Mouse (Mus musculus) right cerebral cortex, postnatal 4 days (tissue): ENCODE measurements around the gene Zyg11b.

Source experiments
- DNase-seq: peaks from one replicate; pipeline ENCODE4 v3.0.0-alpha.2; 2022

Gene Zyg11b

DNA sequence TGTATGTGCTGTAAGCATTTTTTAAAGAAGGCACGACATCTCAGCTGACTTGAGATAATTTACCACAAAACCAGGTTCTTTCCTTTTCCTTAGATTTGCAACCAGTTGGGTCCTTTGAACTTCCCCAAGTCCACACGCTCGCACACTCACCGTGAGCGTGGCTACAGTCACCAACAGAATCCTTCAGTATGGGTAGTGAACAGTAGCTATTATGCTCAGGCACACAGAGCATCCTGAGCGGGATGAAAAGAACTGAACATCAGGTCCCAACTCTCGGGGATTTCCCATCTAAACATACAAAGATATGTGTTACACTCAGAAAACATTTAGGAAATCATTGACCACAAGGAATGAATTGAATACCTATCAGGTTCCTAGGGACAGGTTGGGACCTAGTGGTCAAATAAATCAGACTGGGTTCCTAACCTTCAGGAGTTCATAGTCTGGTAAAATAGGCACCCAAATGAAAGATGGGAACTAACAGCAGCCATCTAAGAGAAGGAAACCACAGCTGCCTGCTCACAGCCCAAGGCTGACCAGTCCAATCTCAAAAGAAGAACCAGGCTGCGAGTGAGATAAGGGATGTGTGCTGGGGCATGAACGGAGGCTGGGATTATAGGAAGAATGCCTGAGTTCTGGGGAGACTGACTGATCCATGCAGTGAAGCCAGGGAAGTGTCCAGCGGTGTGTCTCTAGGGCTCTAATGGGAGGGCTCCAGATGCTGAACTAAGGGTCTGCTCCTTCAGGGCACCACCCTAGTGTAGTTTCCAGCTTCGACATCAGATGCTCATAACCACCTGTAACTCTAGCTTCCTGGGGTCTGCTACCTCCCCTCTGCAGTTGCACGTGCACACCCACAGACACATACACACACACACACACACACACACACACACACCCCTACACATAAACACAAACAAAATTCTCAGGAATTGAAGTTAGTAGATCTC lies 17.0 kb upstream of the Zyg11b start:
- no peak for DNase-seq

DNA sequence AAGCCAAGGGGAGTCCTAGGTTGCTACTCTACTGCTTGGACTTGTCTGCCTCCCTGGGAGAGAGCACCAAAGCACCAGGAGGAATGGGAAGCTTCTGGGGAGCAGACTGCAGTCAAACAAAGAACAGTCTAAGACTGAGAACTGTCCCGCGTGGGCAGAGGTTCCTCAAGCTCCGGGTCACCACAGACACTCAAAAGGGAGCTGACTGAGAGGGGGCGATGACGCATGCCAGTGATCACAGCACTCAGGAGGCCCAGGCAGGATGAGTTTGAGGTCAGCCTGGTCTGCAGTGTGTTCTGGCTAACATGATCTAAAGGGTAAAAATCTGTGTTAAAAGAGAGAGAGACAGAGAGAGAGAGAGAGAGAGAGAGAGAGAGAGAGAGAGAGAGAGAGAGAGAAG lies 13.1 kb upstream of the Zyg11b start:
- DNase-seq: no peak

DNA sequence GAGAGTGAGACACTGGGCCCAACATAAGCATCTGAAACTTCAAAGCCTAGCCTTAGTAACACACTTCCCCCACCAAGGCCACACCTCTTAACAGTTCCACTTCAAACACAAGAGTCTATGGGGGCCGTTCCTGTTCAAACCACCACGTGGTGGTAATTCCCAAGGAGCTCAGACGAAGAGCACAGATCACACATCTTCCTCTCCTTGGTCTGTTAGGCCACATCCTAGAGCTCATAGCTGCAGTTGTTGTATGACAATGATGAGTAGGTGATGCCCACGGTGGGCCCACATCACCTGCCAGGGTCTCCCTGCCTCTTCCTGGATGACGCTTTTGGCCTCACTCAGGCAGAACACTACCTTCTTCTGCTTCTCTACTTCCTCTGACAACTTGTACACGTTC lies 9.8 kb upstream of the Zyg11b start:
- no peak for DNase-seq

DNA sequence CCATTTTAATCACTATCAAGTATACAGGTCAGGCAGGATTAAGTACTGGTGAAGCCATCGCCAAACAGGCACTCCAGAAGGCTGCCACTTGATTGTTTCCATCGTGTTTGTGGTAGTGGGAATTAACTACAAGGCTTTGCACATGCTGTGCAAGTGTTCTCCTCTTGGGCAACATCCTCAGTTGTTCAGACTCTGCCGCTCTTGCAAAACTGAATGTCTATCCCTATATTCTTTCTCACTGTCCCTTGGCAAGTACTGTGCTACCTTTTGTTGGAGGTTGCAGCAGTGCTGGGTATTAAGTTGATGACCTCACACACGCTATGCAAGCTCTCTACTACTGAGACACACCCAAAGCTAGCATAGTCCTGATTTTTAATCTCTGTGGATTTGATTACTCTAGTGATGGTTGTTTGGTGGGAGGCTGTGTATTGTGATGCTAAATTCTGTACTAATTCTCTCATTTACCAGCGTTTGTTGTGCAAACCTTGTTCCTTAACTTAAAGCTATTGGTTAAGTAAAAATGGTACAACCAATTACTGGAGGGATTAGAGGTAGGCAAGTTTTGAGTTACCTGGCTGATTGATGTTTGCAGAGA lies 1.5 kb upstream of the Zyg11b start:
- DNase-seq: no peak

DNA sequence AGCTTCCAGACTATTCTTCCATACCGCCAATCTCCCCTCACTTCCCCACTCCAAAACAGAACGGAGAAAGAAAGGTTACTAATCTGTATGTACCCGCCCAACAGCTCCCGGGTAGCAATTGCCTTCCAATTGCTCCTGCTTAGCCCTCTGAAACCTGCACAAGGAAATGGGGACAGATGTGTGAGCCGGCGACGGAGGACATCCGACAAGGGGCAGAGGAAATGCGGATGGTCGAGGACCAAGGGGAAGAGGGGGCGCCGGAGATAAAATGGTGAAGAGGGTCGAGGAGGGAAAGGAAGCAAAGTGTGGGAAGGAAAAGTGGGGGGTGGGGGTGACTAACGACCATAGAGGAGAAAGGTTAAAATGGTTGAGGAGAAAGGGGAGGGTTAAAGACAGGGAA lies 630 bp downstream of the Zyg11b start:
- peak; percentile 32 for DNase-seq

DNA sequence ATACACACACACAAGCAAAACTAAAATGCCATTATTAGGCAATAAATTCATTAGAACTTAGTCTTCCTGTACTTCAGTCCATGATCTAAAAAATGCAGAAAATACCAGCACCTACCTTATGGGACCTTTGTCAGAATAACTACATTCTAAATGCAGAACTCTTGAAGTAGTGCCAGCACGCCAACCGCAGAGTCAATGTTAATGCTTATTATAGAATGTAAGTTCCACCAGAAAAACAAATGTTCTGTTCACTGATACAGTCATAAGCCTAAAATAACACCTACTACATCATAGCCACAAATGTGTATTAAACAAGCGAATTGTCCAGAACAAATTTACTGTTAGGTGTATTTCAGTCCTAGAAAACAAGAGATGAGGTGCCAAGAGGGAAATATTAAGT lies 23.9 kb downstream of the Zyg11b start:
- DNase-seq: no peak

DNA sequence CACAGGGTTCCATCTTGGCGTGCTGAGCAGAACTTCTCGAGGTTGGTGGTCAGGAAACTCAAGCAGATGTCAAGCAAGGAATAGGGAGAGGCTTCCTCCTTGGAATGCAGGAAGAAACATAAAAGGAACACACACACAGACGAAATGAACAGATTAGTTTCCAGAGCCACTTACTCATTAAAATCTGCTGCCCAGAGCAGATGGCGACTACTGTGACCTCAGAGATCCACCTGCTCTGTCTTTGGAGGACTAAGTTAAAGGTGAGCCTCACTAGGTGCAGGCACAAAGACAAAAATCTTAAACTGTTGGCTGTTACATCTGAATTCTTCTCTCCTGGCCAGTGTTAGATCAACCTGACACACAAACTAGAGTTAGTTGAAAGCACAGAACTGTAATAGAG lies 28.6 kb downstream of the Zyg11b start:
- DNase-seq: no peak

DNA sequence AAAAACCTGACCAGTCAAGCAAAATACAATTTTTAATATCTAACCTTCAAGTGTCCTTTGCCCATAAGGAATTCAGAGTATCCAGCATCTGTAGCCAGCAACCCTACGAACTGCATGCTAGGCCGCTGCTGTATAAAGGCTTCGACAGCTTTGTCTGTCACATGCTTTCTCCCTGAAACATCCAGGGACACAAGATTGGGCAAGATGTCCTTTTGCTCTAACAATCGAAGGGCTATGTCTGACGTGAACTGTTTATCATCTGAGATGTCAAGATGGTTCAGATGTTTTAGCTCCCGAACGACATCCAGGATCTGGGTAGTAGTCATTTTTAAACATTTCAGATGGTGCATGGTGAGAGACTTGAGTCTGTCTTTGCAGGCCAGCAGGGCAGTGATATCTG lies 35.1 kb downstream of the Zyg11b start:
- no peak for DNase-seq

DNA sequence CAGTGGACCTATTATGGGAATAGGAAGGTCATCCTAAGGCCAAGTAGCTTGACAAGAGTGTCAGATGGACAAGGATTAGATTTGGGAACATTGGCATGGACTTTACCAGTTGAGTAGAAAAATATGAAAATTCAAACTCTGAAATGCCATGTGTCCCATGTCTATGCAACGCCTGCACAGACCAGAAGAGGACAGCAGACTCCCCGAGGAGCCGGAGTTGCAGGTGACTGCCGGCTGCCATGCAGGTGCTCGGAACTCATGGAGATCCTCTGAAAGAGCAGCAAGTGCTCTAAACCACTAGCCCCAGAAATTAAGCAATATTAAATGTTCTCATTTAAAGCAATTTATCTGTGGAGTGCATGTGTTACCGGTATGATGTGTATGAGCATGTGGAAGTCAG lies 47.6 kb downstream of the Zyg11b start:
- no peak for DNase-seq

DNA sequence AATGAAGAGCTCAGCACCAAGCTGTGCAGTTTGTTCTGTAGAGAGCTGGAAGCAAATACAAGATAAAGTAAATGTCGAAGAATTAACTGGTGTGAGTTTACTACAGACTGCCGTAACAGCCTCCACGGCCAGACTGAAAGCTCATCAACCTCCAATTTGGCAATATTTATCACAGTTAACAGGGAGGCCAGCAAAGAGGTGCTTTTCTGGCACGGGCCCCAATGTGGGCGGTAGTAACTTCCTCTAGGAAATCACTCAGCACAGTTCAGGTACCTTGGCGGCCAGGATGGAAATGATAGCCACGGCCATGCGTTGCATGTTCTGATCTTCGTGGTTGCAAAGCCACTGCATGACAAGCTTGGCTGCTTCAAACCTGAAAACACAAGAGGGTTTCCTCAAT lies 50.4 kb downstream of the Zyg11b start:
- DNase-seq: no peak

DNA sequence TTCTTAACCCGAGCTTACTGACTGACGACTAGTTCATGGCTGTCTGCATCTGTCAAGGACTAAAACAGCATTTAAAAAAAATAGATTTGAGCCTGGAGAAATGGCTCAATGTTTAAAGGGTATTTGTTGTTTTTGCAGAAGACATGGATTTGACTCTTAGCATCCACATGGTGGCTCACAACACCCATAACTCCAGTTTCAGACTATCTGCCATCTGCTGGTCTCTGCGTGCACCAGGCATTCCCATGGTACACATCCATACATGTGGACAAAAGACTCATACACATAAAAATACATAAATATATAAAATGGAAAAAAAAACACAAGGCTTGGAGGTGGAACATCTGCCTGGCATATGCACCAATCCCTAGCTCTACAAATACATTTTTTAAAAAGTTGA lies 51.6 kb downstream of the Zyg11b start:
- DNase-seq: no peak

DNA sequence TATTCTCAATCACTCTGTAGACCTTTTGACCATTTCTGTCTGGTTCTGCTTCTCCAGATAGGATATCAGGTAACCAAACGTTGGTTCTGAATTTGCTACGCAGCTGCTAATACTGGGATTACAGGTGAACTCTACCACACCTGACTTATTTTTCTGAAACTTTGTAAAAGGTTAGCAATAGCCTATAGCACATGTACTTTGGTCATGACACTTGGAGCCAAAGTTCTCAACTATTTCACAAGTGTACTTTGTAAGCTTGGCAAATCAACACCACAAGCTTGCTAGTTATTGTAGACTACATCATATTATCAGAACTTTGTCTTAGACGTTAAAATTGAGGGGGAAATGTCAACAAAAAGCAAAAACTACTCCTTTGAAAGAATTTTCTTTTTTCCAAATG lies 67.2 kb downstream of the Zyg11b start:
- no peak for DNase-seq

DNA sequence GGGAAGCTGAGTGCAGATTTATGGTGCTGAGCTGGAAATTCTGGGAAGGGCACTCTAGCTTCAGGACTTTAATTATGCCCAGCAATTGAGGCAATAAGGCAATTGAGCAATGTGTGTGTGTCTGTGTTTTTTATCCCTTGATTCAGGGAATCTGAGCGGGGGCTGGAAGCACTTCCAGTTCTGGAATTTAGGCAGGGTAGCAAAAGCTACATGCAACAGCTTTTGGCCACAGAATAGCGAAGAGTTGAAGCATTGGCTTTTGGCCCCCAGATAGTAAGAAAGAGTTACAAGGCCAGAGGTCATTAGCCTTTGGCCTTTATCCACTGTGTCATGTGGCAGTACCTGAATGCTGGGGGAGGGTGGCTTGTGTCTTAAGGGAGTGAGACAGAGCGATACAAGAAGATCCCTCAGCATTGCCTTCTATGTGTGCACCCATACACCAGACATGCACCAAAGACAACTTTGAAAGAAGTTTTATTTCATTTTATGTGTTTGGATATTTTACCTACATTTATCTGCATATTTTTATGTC lies 75.5 kb downstream of the Zyg11b start:
- no peak for DNase-seq

DNA sequence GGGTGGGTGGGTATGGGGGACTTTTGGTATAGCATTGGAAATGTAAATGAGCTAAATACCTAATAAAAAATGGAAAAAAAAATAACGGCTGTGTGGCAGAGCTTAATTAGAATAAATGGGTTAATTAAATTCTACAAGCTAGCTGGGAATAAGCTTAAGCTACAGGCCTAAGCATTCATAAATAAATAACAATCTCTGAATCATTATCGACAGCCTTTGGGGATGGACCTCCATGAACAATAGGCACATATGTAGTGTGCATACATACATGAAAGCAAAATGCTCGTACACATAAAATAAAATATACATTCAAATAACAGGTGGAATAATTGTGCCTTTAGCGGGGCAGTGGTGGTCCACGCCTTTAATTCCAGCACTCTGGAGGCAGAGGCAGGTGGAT lies 78.4 kb downstream of the Zyg11b start:
- DNase-seq: no peak

DNA sequence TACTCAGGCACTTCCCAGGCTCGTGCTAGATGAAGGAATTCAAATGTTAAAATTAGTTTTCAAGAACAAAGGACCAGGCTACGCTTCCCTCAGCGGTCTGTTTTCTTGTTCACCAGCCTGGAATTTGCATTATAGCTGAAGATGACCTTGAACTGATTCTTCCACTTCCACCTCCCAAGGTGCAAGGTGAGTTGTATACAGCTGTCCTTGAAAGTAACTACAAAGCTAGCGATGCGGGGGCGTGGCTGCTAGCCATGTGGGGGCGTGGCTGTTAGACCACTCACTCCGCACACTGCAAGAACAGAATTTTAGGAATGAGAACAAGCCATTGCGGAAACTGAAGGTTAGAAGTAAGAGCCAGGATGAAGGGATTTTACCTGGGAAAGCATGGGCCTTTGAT lies 81.9 kb downstream of the Zyg11b start:
- DNase-seq: no peak

DNA sequence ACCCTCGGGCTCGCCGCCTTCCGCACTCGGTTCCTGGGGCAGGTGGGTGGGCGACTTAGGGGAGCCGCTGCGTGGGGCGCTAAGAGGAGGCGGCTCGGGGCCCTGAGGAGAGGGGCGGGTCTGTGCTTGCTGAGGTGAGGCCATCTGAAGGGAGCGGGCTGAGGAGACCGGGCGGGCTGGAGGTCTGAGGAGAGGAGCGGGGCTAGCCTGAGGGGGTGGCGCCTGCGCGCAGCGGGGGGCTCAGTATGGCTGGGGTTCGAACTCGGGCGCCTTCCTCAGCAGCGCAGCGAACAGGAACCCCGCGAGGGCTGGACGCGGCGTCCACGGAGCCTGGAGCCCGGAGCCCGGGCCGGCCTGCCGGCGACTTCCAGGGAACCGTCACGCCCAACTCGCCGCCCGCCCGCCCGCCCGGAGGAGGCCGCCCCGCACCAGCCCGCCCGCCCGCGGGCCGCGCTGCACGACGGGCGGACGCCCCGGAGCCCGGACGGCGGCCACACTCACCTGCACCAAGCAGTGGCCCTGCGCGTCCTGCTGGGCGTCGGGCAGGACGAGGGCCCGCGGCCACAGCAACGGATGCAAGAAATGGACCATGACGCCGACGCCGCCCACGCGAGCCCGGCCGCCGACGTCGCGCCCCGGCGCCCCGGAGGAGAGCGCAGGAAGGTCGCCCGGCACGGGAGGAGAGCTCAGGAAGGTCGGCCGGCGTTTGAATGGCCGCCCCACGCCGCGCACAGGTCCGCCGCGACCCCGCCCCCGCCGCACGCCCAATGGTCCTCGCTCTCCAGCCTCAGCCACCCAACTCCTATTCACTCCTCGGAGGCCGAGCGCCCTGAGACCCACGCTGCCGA lies 83.3 kb downstream of the Zyg11b start, which contains the start of gene Zyg11a:
Zyg11a (minus strand) TSS at position 717 of the 848 bp plus-strand sequence.
- peak; percentile 7 for DNase-seq

DNA sequence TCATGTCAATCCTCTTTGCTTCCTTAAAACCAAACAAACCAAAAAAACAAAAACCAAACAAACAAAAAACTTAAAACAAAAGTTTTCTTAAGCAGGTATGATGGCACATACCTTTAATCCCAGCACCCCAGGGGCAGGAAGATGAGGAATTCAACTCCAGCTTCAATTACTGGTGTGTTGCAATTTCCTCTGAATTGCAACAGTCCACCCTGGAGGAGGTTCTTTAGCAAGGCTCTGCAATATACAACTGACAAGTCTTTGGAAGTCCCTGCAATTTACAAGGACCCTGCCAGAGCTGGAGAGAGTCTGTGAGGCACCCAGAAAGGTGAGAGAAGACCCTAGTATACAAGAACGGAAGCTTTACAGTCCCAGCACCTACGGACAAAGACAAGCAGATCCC lies 87.9 kb downstream of the Zyg11b start:
- DNase-seq: no peak

DNA sequence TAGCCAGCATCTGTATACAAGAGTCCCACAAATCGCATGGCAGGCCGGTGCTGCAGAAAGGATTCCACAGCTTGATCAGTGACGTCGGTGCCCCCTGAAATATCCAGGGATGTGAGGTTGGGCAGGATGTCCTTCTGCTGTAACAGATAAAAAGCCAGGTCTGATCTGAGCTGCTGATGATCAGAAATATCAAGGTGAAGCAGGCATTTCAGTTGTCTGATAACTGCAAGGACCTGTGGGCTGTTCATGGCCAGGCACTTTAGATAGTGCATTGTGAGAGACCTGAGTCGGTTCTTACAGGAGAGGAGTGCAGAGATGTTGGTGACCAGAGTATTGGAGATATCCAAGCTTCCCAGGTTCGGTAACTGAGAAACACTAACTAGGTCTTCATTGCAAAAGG lies 96.3 kb downstream of the Zyg11b start:
- DNase-seq: no peak

DNA sequence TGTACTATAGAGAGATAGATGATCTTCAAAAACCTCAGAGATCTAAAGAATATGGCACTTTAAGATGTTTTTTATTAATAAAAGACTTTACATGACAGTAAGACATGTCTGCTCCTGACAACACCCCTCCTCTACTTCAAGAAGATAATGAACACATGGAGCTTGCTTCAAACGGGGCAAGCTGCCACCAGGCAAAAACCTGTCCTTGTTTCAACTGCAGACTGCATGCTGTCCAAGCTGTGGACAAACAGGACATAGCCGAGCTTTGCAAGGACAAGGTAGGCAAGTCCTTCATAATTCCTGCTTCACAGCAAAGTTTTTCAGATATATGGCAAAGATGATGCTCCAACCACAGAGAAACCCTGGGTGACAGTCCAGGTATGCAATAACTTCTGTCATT lies 101.7 kb downstream of the Zyg11b start:
- DNase-seq: no peak

DNA sequence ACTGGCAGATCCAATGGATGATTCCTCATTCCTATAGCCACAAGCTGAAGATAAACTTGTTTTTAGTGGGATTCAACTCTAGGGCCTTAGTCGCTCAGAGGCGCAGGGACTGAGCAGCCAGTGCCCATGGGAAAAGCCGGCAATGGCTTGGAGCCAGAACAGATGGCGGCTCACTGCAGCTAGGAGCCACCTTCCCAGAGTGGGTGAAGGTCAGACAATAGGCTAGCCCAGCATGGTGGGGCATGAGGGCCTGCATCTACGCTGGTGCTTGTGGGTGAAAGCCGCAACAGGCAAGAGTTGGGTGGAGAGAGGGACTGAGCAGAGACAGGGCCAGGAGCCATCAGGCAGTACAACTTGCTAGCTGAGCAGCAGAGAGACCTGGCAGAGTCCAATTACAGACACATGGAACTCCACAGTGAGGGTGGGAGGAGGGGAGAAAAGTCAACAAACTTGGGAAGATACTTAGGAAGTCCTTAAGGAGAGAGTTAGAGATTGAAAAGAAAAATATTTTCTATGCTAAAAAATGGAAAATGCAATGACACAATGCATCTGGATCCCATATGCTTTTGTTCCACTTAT lies 104.5 kb downstream of the Zyg11b start:
- no peak for DNase-seq

DNA sequence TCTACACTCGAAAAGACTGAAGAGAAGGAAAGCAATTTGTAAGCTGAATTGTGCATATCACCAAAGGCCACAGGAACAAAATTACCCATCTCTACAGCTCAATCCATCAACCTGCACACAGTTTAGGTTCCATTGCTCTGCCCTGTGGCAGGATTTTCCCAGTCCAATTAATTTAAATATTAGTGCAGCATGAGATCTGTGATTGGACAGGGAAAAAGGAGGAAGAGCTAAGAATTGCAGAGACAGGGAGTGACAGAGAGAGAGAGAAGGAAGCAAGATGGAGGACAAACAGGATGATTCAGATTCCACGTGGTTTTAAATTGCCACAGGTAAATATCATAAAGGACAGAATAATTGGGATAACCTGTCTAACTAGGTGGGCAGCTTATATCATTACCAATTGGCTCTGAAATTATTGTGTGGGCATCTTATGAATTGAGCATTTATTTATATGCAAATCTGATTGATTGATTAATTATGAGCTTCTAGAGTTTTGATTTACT lies 108.0 kb downstream of the Zyg11b start:
- no peak for DNase-seq

DNA sequence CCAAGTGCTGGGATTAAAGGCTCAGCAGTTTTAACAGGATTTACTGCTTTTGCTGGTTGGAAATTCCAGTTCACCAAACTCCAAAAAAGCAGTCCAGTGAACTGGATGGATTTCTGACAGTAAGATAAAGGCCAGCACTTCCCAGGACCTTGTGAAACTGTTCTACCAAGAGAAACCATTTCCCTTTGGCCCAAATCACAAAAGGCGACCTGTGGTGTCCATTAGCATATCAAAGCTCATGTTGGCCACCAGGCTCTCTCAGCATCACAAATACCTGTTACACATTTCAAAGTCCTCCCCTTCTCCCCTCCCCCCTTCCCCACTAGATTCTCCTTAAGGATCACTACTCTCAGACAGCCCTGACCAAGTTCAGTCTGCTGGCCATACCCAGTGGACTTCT lies 118.6 kb downstream of the Zyg11b start:
- DNase-seq: no peak
